ENCODE assay signal across 10 mouse cellular contexts in the genomic region with DNA sequence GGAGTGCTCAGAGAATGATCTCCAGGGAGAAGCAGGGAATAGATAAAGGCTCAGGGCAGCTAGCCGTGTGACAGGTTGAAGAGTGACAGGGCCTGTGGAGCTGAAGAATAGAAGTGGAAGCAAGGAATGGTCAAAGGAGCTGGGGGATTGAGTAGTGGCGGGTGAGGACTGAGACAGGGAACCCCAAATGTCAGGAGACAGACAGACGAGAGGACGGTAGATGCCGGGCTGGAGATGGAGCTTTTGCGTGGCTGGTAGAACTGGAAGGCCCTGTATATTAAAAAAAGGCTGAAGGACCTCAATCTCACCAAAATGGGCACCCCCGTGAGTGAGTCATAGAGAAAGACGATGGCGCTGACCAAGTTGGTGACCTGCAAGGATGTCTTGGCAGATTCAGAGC. TPM values are rescaled to one million over a fixed set of nuclear protein-coding genes. Genes with fewer than 3 reads are reported as not detected.
DNase-seq lines count a peak whose midpoint lies in the region; ATAC-seq lines count a peak whose summit lies in the region.
"Had no signal": no experiment of that assay in that cellular context is flagged by ENCODE, and none has a peak within 500 bp of the region (broad histone marks: within the 10 kb centered on the region; RNA-seq: fewer than 3 reads in every experiment).

No protein-coding gene starts in this region.

- H3K27ac ChIP-seq in neural tube, embryonic 12.5 days, result 0 out of 2 replicates have a peak overlapping the region, but pooled peaks have one; percentile 2
- H3K27ac ChIP-seq in midbrain, embryonic 10.5 days (replicated peaks), result 0 out of 2 replicates have a peak overlapping the region, but pooled peaks have one; percentile 19
- no peak overlapping the region for H3K27ac ChIP-seq in liver, embryonic 11.5 days (ENCODE audit: low read depth, low read length)
- H3K27ac ChIP-seq: macrophage had no signal

- ATAC-seq in neural tube, embryonic 12.5 days (ENCODE audit: low FRiP score, low read depth), result no peak
- ATAC-seq in liver, embryonic 11.5 days (replicated peaks; ENCODE audit: low FRiP score), result no peak

- 86% methylated on average over 9 of the region's 9 CpGs for WGBS in neural tube, embryonic 12.5 days
- 85% methylated on average over 9 of the region's 9 CpGs for WGBS in midbrain, embryonic 10.5 days
- whole genome bisulfite sequencing in liver, embryonic 11.5 days, result 77% methylated on average over 9 of the region's 9 CpGs

- no peak overlapping the region for H3K4me3 ChIP-seq in neural tube, embryonic 12.5 days
- H3K4me3 ChIP-seq in midbrain, embryonic 10.5 days, result 0 out of 2 replicates have a peak overlapping the region, but pooled peaks have one; percentile 16
- H3K4me3 ChIP-seq in liver, embryonic 11.5 days (ENCODE audit: low read depth, low read length), result no peak overlapping the region

- no peaks in the 10 kb centered on the region for H3K27me3 ChIP-seq in neural tube, embryonic 12.5 days (replicated peaks)
- peaks cover 64% of the 10 kb centered on the region for H3K27me3 ChIP-seq in midbrain, embryonic 10.5 days (ENCODE audit: low read depth, poor library complexity, severe bottlenecking)
- H3K27me3 ChIP-seq in liver, embryonic 11.5 days (replicated peaks; ENCODE audit: control insufficient read depth, insufficient read depth, low read length), result peaks cover 98% of the 10 kb centered on the region

- no peaks in the 10 kb centered on the region for H3K9me3 ChIP-seq in neural tube, embryonic 12.5 days
- H3K9me3 ChIP-seq in midbrain, embryonic 10.5 days (replicated peaks), result no peaks in the 10 kb centered on the region
- H3K9me3 ChIP-seq in liver, embryonic 11.5 days (ENCODE audit: control insufficient read depth, low read length), result no peaks in the 10 kb centered on the region

- peak overlapping the region; percentile 22 for H3K9ac ChIP-seq in neural tube, embryonic 12.5 days
- H3K9ac ChIP-seq in liver, embryonic 11.5 days (ENCODE audit: low read depth, low read length), result no peak overlapping the region
- H3K9ac ChIP-seq: liver, postnatal 0 days had no signal

- intact Hi-C loops in heart, postnatal 36 days (cut with DNase I), result no loop called here

- peaks cover 74% of the 10 kb centered on the region for H3K4me1 ChIP-seq in neural tube, embryonic 12.5 days
- H3K4me1 ChIP-seq in midbrain, embryonic 10.5 days, result peaks cover 94% of the 10 kb centered on the region
- H3K4me1 ChIP-seq in liver, embryonic 11.5 days (replicated peaks; ENCODE audit: control insufficient read depth, insufficient read depth, low read length), result peaks cover 4% of the 10 kb centered on the region; the same call in 1 of the 2 replicates

- no peaks in the 10 kb centered on the region for H3K36me3 ChIP-seq in neural tube, embryonic 12.5 days
- 0 out of 2 replicates have a peak, but pooled peaks cover 5% of the 10 kb centered on the region for H3K36me3 ChIP-seq in midbrain, embryonic 10.5 days
- no peaks in the 10 kb centered on the region for H3K36me3 ChIP-seq in liver, embryonic 11.5 days (ENCODE audit: control insufficient read depth, insufficient read depth, low read length)

- DNase-seq in cerebellum, adult 9-11 months, result peak; percentile 55
- no peak for DNase-seq in cerebellum, adult 11 months
- DNase-seq in neural tube, embryonic 10.5 days (ENCODE audit: extremely low spot score, low spot score), result no peak
- no peak for DNase-seq in midbrain, embryonic 10.5 days (ENCODE audit: low spot score)
- no peak for DNase-seq in adrenal gland, adult 2 months
- no peak for DNase-seq in liver, embryonic 11.5 days (ENCODE audit: low spot score)
- DNase-seq in heart, postnatal 36 days, result no peak

- peak overlapping the region; percentile 88 for H3K4me2 ChIP-seq in neural tube, embryonic 12.5 days (replicated peaks)
- no peak overlapping the region for H3K4me2 ChIP-seq in liver, embryonic 11.5 days

RNA-seq across cellular contexts. Expression of a gene that starts 3.0 kb away (rescaled TPM):
- 27.2 and 28.4 TPM in 2 replicates for polyA plus RNA-seq in neural tube, embryonic 12.5 days (2016; fragmentation: Nextera tagmentation; extraction: Ambion mirVana)
- 8.3 and 9.9 TPM in 2 replicates for polyA plus RNA-seq in midbrain, embryonic 10.5 days (2016; fragmentation: Nextera tagmentation; extraction: Ambion mirVana)
- 10 to 100 TPM; 16.8 to 23.6 TPM for total RNA-seq in adrenal gland, adult 2 months (2021)
- polyA plus RNA-seq in adrenal gland, adult 2 months (2012; rRNA removed), result 42.6 and 48.6 TPM in 2 replicates
- 8.6 and 11.3 TPM in 2 replicates for polyA plus RNA-seq in liver, embryonic 11.5 days (2014; fragmentation: Nextera tagmentation; extraction: Ambion mirVana)
- total RNA-seq in heart, postnatal 36 days (2021), result 10 to 100 TPM; 10.7 to 11.6 TPM

RNA-seq across cellular contexts. Expression of a gene that starts 3.3 kb away (rescaled TPM):
- polyA plus RNA-seq in neural tube, embryonic 12.5 days (2016; fragmentation: Nextera tagmentation; extraction: Ambion mirVana), result 14.7 and 16.3 TPM in 2 replicates
- 2.8 and 3.6 TPM in 2 replicates for polyA plus RNA-seq in midbrain, embryonic 10.5 days (2016; fragmentation: Nextera tagmentation; extraction: Ambion mirVana)
- 1 to 10 TPM; 1.1 to 2.5 TPM for total RNA-seq in adrenal gland, adult 2 months (2021)
- polyA plus RNA-seq in adrenal gland, adult 2 months (2012; rRNA removed), result 1.9 and 2.4 TPM in 2 replicates
- 0.17 and 0.32 TPM in 2 replicates for polyA plus RNA-seq in liver, embryonic 11.5 days (2014; fragmentation: Nextera tagmentation; extraction: Ambion mirVana)
- total RNA-seq in heart, postnatal 36 days (2021), result under 1 TPM; 0.72 to 0.98 TPM

RNA-seq across cellular contexts. Expression of a gene that starts 20.4 kb away (rescaled TPM):
- 0.50 and 0.52 TPM in 2 replicates for polyA plus RNA-seq in neural tube, embryonic 12.5 days (2016; fragmentation: Nextera tagmentation; extraction: Ambion mirVana)
- polyA plus RNA-seq in midbrain, embryonic 10.5 days (2016; fragmentation: Nextera tagmentation; extraction: Ambion mirVana), result 0.89 and 3.4 TPM in 2 replicates
- 10 to 100 TPM in 1 of 2 experiments, 1 to 10 TPM in 1; 6.7 to 12.2 TPM for total RNA-seq in adrenal gland, adult 2 months (2021)
- 9.2 and 11.9 TPM in 2 replicates for polyA plus RNA-seq in adrenal gland, adult 2 months (2012; rRNA removed)
- 0.29 and 0.74 TPM in 2 replicates for polyA plus RNA-seq in liver, embryonic 11.5 days (2014; fragmentation: Nextera tagmentation; extraction: Ambion mirVana)
- total RNA-seq in heart, postnatal 36 days (2021), result 1 to 10 TPM; 5.1 to 5.9 TPM
- polyA plus RNA-seq: macrophage had no signal

RNA-seq across cellular contexts. Expression of a gene that starts 27.5 kb away (rescaled TPM):
- 0.06 TPM in 1 of 2 replicates, not detected in the other for polyA plus RNA-seq in neural tube, embryonic 12.5 days (2016; fragmentation: Nextera tagmentation; extraction: Ambion mirVana)
- 0.05 TPM in 1 of 2 replicates, not detected in the other for polyA plus RNA-seq in midbrain, embryonic 10.5 days (2016; fragmentation: Nextera tagmentation; extraction: Ambion mirVana)
- under 1 TPM; 0.31 to 0.55 TPM for total RNA-seq in adrenal gland, adult 2 months (2021)
- polyA plus RNA-seq in adrenal gland, adult 2 months (2012; rRNA removed), result 0.52 and 0.61 TPM in 2 replicates
- polyA plus RNA-seq in liver, embryonic 11.5 days (2014; fragmentation: Nextera tagmentation; extraction: Ambion mirVana), result not detected in 2 replicates
- total RNA-seq in heart, postnatal 36 days (2021), result under 1 TPM; 0.72 to 0.76 TPM

RNA-seq across cellular contexts. Expression of a gene that starts 31.2 kb away (rescaled TPM):
- 115 and 124 TPM in 2 replicates for polyA plus RNA-seq in neural tube, embryonic 12.5 days (2016; fragmentation: Nextera tagmentation; extraction: Ambion mirVana)
- polyA plus RNA-seq in midbrain, embryonic 10.5 days (2016; fragmentation: Nextera tagmentation; extraction: Ambion mirVana), result 258 and 273 TPM in 2 replicates
- total RNA-seq in adrenal gland, adult 2 months (2021), result 1 to 10 TPM; 2.2 to 3.9 TPM
- 5.9 and 8.6 TPM in 2 replicates for polyA plus RNA-seq in adrenal gland, adult 2 months (2012; rRNA removed)
- polyA plus RNA-seq in liver, embryonic 11.5 days (2014; fragmentation: Nextera tagmentation; extraction: Ambion mirVana), result 223 and 224 TPM in 2 replicates
- total RNA-seq in heart, postnatal 36 days (2021), result under 1 TPM; 0.49 to 0.83 TPM
